Mouse (Mus musculus): ENCODE measurements around the gene Ap5s1. TPM values are rescaled to one million over a fixed set of nuclear protein-coding genes. Genes with fewer than 3 reads are reported as not detected.

Ap5s1 gene
- 12.4 and 15.4 TPM in 2 replicates for total RNA-seq (2014; rRNA removed)
- 49.1 and 53.8 TPM in 2 replicates for polyA plus RNA-seq (2012; rRNA removed)

GRCm38 (mm10) chr2:131206778-131207177 is at the start of gene Ap5s1:
Gene Ap5s1, plus strand, starts transcription at chr2:131207078.
- Histone ChIP-seq H3K4me3 (ENCODE audit: insufficient read depth, low read depth, low read length) (no peak within 1 kb of the TSS), H3K27ac (replicated peaks; ENCODE audit: insufficient read depth, low read depth, low read length) (no peak within 1 kb of the TSS), H3K36me3 (ENCODE audit: control insufficient read depth, insufficient read depth, low read length) (no peaks in the 10 kb centered on the region), H3K9ac (ENCODE audit: low read depth, low read length) (no peak within 1 kb of the TSS), H3K4me1 (ENCODE audit: control insufficient read depth, insufficient read depth, low read length) (peaks cover 4% of the 10 kb centered on the region), H3K79me2 (ENCODE audit: control insufficient read depth, insufficient read depth, low read length) (peaks cover under 1% of the 10 kb centered on the region; the same call in 1 of the 2 replicates), H3K27me3 (ENCODE audit: control insufficient read depth, insufficient read depth, low read length) (no peaks in the 10 kb centered on the region)
- 83% methylated on average over 4 of the region's 4 CpGs for WGBS
- no peak for DNase-seq (ENCODE audit: extremely low read depth, low read depth, low spot score)
- no peak for TF ChIP-seq POLR2A (IDR thresholded peaks at IDR 0.05; ENCODE audit: extremely low read depth, insufficient read depth, low read length)
- no peak for TF ChIP-seq CTCF (IDR thresholded peaks at IDR 0.05; ENCODE audit: low read depth, low read length)

DNA sequence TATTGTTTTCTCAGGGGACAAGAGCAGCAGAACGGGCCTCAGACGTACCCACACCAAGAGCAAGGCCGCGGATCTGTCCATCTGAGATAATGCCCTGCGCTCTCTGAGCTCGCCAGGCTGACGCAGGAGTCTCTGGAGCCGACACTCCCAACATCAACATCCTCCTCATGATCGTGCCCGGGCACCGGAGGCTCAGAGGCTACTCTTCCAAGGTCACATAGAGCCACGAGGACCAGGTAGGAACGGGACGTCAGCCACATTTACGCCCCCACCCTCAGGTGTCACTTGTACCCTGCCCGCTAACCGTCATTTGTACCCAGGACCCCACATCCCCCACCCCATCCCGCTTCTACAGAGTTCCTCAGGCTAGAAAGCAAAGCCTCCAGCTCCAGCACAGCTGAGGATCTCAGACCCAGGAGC is 47.4 kb upstream of the Ap5s1 start:
- Histone ChIP-seq H3K4me1 (ENCODE audit: control insufficient read depth, insufficient read depth, low read length) (peaks cover 8% of the 10 kb centered on the region; the same call in 1 of the 2 replicates), H3K4me3 (ENCODE audit: insufficient read depth, low read depth, low read length) (peak overlapping the region; percentile 59), H3K27ac (replicated peaks; ENCODE audit: insufficient read depth, low read depth, low read length) (no peak overlapping the region), H3K27me3 (ENCODE audit: control insufficient read depth, insufficient read depth, low read length) (no peaks in the 10 kb centered on the region), H3K79me2 (ENCODE audit: control insufficient read depth, insufficient read depth, low read length) (no peaks in the 10 kb centered on the region), H3K36me3 (ENCODE audit: control insufficient read depth, insufficient read depth, low read length) (no peaks in the 10 kb centered on the region), H3K9ac (ENCODE audit: low read depth, low read length) (peak overlapping the region; percentile 59)
- no peak for DNase-seq (ENCODE audit: extremely low read depth, low read depth, low spot score)
- TF ChIP-seq CTCF (IDR thresholded peaks at IDR 0.05; ENCODE audit: low read depth, low read length) (no peak), POLR2A (IDR thresholded peaks at IDR 0.05; ENCODE audit: extremely low read depth, insufficient read depth, low read length) (no peak)
- WGBS, result under 1% methylated on average over 18 of the region's 18 CpGs

DNA sequence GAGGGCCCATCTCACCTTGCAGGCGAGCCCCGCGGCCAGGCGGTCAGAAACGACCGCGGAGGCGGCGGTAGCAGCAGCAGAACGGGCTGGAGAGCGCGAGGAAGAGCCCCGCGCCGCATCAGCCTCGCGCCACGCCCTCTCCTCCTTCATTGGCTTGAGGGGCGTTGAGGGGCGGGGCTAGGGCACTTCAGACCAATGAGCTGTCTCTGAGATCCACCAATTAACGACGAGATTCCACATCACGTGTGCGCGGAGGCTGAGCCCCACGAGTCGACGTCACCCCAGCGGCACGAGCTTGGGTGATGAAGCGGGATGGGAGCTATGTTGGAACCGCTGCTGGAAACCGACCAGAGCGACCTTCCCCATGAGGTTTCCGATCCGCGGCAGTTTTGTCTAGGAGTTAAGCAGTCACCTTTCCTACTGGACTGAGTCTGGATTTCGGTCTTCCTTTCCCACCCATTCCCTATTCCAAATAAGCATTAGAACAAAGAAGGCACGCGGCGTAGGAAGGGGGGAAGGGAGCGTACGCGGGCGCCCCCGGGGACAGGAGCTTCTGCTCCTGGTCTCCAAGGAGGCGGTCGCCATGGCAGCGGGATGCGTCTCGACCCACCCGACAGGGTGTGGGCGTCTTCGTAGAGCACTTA is 46.8 kb upstream of the Ap5s1 start, which contains the start of gene 1700037H04Rik:
Gene 1700037H04Rik, minus strand, starts transcription at position 144 of the 644 bp plus-strand sequence.
- Histone ChIP-seq H3K27ac (replicated peaks; ENCODE audit: insufficient read depth, low read depth, low read length) (peak within 1 kb of the TSS; percentile 80), H3K4me1 (ENCODE audit: control insufficient read depth, insufficient read depth, low read length) (peaks cover 9% of the 10 kb centered on the region; the same call in 1 of the 2 replicates), H3K79me2 (ENCODE audit: control insufficient read depth, insufficient read depth, low read length) (no peaks in the 10 kb centered on the region), H3K4me3 (ENCODE audit: insufficient read depth, low read depth, low read length) (peak within 1 kb of the TSS; percentile 69), H3K27me3 (ENCODE audit: control insufficient read depth, insufficient read depth, low read length) (no peaks in the 10 kb centered on the region), H3K9ac (ENCODE audit: low read depth, low read length) (peak within 1 kb of the TSS; percentile 76), H3K36me3 (ENCODE audit: control insufficient read depth, insufficient read depth, low read length) (no peaks in the 10 kb centered on the region)
- DNase-seq (ENCODE audit: extremely low read depth, low read depth, low spot score), result peak; percentile 94
- TF ChIP-seq CTCF (IDR thresholded peaks at IDR 0.05; ENCODE audit: low read depth, low read length) (0 out of 2 replicates have a peak, but pooled peaks have one; percentile 1), POLR2A (IDR thresholded peaks at IDR 0.05; ENCODE audit: extremely low read depth, insufficient read depth, low read length) (peak; percentile 89)
- WGBS, result under 1% methylated on average over 54 of the region's 54 CpGs

- DNase-seq (ENCODE audit: extremely low read depth, low read depth, low spot score), result peak; percentile 58
- Histone ChIP-seq H3K4me1 (ENCODE audit: control insufficient read depth, insufficient read depth, low read length) (peaks cover 9% of the 10 kb centered on the region; the same call in 1 of the 2 replicates), H3K27ac (replicated peaks; ENCODE audit: insufficient read depth, low read depth, low read length) (peak overlapping the region; percentile 80), H3K79me2 (ENCODE audit: control insufficient read depth, insufficient read depth, low read length) (no peaks in the 10 kb centered on the region), H3K4me3 (ENCODE audit: insufficient read depth, low read depth, low read length) (peak overlapping the region; percentile 69), H3K9ac (ENCODE audit: low read depth, low read length) (peak overlapping the region; percentile 76), H3K27me3 (ENCODE audit: control insufficient read depth, insufficient read depth, low read length) (no peaks in the 10 kb centered on the region), H3K36me3 (ENCODE audit: control insufficient read depth, insufficient read depth, low read length) (no peaks in the 10 kb centered on the region)
- 3% methylated on average over 17 of the region's 17 CpGs for WGBS
- no peak for TF ChIP-seq CTCF (IDR thresholded peaks at IDR 0.05; ENCODE audit: low read depth, low read length)
- no peak for TF ChIP-seq POLR2A (IDR thresholded peaks at IDR 0.05; ENCODE audit: extremely low read depth, insufficient read depth, low read length)
Observed at GRCm38 (mm10) chr2:131160671-131161111, 46.2 kb upstream of the Ap5s1 start.

GRCm38 (mm10) chr2:131163924-131164323 is 43.0 kb upstream of the Ap5s1 start:
- peak; percentile 95 for DNase-seq (ENCODE audit: extremely low read depth, low read depth, low spot score)
- Histone ChIP-seq H3K9ac (ENCODE audit: low read depth, low read length) (peak overlapping the region; percentile 68), H3K27me3 (ENCODE audit: control insufficient read depth, insufficient read depth, low read length) (no peaks in the 10 kb centered on the region), H3K4me3 (ENCODE audit: insufficient read depth, low read depth, low read length) (peak overlapping the region; percentile 77), H3K27ac (replicated peaks; ENCODE audit: insufficient read depth, low read depth, low read length) (peak overlapping the region; percentile 99), H3K79me2 (ENCODE audit: control insufficient read depth, insufficient read depth, low read length) (no peaks in the 10 kb centered on the region), H3K36me3 (ENCODE audit: control insufficient read depth, insufficient read depth, low read length) (no peaks in the 10 kb centered on the region), H3K4me1 (ENCODE audit: control insufficient read depth, insufficient read depth, low read length) (peaks cover 9% of the 10 kb centered on the region; the same call in 1 of the 2 replicates)
- 56% methylated on average over 7 of the region's 7 CpGs for WGBS
- TF ChIP-seq CTCF (IDR thresholded peaks at IDR 0.05; ENCODE audit: low read depth, low read length), result no peak
- no peak for TF ChIP-seq POLR2A (IDR thresholded peaks at IDR 0.05; ENCODE audit: extremely low read depth, insufficient read depth, low read length)

DNA sequence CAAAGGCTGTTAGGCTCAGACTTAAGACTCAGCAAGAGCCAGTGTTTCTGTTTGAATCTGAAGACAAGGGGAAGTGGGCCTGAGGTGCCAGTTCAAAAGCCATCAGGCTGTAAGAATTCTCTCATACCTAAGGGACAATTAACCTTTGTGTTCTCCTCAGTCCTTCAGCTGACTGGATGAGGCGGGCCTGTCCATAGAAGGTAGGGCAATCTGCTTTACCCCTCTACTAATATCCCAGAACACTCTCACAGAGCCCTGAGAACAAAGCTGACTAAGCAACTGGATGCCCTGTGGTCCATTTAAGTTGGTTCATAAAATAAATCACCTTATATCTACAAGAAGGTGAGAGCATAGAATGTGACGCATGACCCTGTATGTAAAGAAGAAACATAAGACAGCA is 40.7 kb upstream of the Ap5s1 start:
- WGBS, result 98% methylated on average over 2 of the region's 2 CpGs
- TF ChIP-seq CTCF (IDR thresholded peaks at IDR 0.05; ENCODE audit: low read depth, low read length) (no peak), POLR2A (IDR thresholded peaks at IDR 0.05; ENCODE audit: extremely low read depth, insufficient read depth, low read length) (no peak)
- Histone ChIP-seq H3K4me3 (ENCODE audit: insufficient read depth, low read depth, low read length) (no peak overlapping the region), H3K79me2 (ENCODE audit: control insufficient read depth, insufficient read depth, low read length) (no peaks in the 10 kb centered on the region), H3K36me3 (ENCODE audit: control insufficient read depth, insufficient read depth, low read length) (no peaks in the 10 kb centered on the region), H3K4me1 (ENCODE audit: control insufficient read depth, insufficient read depth, low read length) (peaks cover 4% of the 10 kb centered on the region; the same call in 1 of the 2 replicates), H3K27me3 (ENCODE audit: control insufficient read depth, insufficient read depth, low read length) (no peaks in the 10 kb centered on the region), H3K27ac (replicated peaks; ENCODE audit: insufficient read depth, low read depth, low read length) (no peak overlapping the region), H3K9ac (ENCODE audit: low read depth, low read length) (no peak overlapping the region)
- DNase-seq (ENCODE audit: extremely low read depth, low read depth, low spot score), result no peak

Measured in liver, adult 2 months (tissue).